Comparison of ENCODE assay signal across 8 mouse cellular contexts in the genomic region with DNA sequence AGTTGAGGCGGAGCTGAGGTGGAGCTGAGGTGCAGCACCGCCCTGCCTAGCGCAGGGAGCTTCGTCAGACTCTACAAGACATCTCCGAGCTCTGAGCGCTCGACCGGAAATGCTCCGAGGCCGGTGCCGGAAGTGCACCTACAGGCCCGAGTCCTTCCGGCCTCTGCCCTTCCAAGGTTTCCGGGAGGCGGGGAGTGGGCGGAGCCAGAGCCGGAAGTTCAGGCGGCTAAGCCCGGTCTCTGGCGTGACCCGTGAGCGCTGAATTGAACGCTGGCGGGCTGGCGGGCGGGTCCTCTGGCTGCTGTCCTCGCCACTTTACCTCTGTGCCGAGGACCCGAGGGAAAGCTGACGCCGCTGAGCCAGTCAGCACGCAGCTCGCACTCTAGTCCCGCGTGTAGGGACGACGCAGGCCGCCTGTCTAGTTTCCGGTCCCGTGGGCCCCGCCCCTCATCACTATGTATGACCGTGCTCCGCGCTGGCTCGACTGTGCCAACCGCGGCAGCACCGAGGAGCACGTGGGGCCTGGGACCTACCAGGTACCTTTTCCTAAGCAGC. TPM values are rescaled to one million over a fixed set of nuclear protein-coding genes. Genes with fewer than 3 reads are reported as not detected.
DNase-seq lines count a peak whose midpoint lies in the region; ATAC-seq lines count a peak whose summit lies in the region.

Stpg2 (plus strand) TSS at position 251 of the 555 bp plus-strand sequence.

- intact Hi-C loops in gastrocnemius, postnatal 36 days (cut with DNase I) = no loop called here

- peak within 1 kb of the TSS; percentile 94 for H3K27ac ChIP-seq in embryonic facial prominence, embryonic 10.5 days (replicated peaks)
- H3K27ac ChIP-seq in macrophage = peak within 1 kb of the TSS; percentile 15; the same call in 1 of the 2 replicates

- peaks cover 11% of the 10 kb centered on the region; the same call in 1 of the 2 replicates for H3K4me1 ChIP-seq in embryonic facial prominence, embryonic 10.5 days

- no peaks in the 10 kb centered on the region for H3K36me3 ChIP-seq in embryonic facial prominence, embryonic 10.5 days (replicated peaks)
- no peaks in the 10 kb centered on the region for H3K36me3 ChIP-seq in macrophage (ENCODE audit: inconsistent target)

- no peaks in the 10 kb centered on the region for H3K9me3 ChIP-seq in embryonic facial prominence, embryonic 10.5 days

- H3K4me3 ChIP-seq in embryonic facial prominence, embryonic 10.5 days = peak within 1 kb of the TSS; percentile 71
- peak within 1 kb of the TSS; percentile 42 for H3K4me3 ChIP-seq in macrophage (ENCODE audit: inconsistent target)

- DNase-seq in adrenal gland, postnatal 14 days = peak; percentile 96
- DNase-seq in embryonic facial prominence, embryonic 10.5 days (ENCODE audit: low spot score) = peak; percentile 93
- peak; percentile 81 to 85 for DNase-seq in gastrocnemius, postnatal 36 days
- peak; percentile 87 to 96 for DNase-seq in left cerebral cortex, adult 8-10 months (ENCODE audit: low spot score in 2 of 2)
- DNase-seq in retina, postnatal 7 days (ENCODE audit: low read depth, low spot score) = peak; percentile 94
- peak; percentile 98 for DNase-seq in thymus, postnatal 4 days

- peaks cover 25% of the 10 kb centered on the region for H3K27me3 ChIP-seq in embryonic facial prominence, embryonic 10.5 days (replicated peaks; ENCODE audit: low read depth, poor library complexity, severe bottlenecking)

- no peaks in the 10 kb centered on the region for H3K79me2 ChIP-seq in macrophage (ENCODE audit: inconsistent target)

- WGBS in embryonic facial prominence, embryonic 10.5 days = under 1% methylated on average over 49 of the region's 49 CpGs
- under 1% methylated on average over 49 of the region's 49 CpGs for WGBS in macrophage (ENCODE audit: missing documents)

- peak; percentile 94 for ATAC-seq in inflammation-experienced regulatory T-cells, adult 6 months

RNA-seq across cellular contexts. Expression of gene Stpg2, which starts in this region (rescaled TPM):
- total RNA-seq in adrenal gland, postnatal 14 days (2021) = not detected in 2 replicates
- 0.08 and 0.09 TPM in 2 replicates for polyA plus RNA-seq in embryonic facial prominence, embryonic 10.5 days (2016; fragmentation: Nextera tagmentation; extraction: Ambion mirVana)
- not detected for total RNA-seq in gastrocnemius, postnatal 36 days (2021)
- not detected for polyA plus RNA-seq in inflammation-experienced regulatory T-cells, adult 6 months (2017; shearing (Covaris generic))
- under 1 TPM in 3 of 4 experiments, not detected in 1; 0.17 to 0.39 (median 0.30) TPM for total RNA-seq in left cerebral cortex, adult 8-10 months (2022)
- under 1 TPM in 1 of 26 experiments, not detected in 25; 0.43 TPM for total RNA-seq in macrophage (2018; cell fraction: chromatin; rRNA removed)
- not detected for total RNA-seq in macrophage (2018; cell fraction: cytosol; rRNA removed)
- total RNA-seq in macrophage (2018; cell fraction: nucleus; rRNA removed) = under 1 TPM in 1 of 26 experiments, not detected in 25; 0.26 TPM
- not detected in 3 replicates for polyA plus RNA-seq in macrophage (2018)

Comparison
In these comparisons a context has a peak if more than half of its experiments do, and no peak if none do; other contexts are left out.
1. Peak in every context shown above with its lines: DNase-seq, ATAC-seq, H3K4me3 ChIP-seq and H3K27ac ChIP-seq.
2. Peak in DNase-seq in adrenal gland, postnatal 14 days; RNA of the gene not detected or under 1 TPM.
3. Peak in DNase-seq, H3K4me3 ChIP-seq and H3K27ac ChIP-seq in embryonic facial prominence, embryonic 10.5 days; RNA of the gene not detected or under 1 TPM.
4. Peak in DNase-seq in gastrocnemius, postnatal 36 days; RNA of the gene not detected or under 1 TPM.
5. Peak in ATAC-seq in inflammation-experienced regulatory T-cells, adult 6 months; RNA of the gene not detected or under 1 TPM.
6. Peak in DNase-seq in left cerebral cortex, adult 8-10 months; RNA of the gene not detected or under 1 TPM.